15 mouse cellular contexts compared by ENCODE assay signal in the genomic region with DNA sequence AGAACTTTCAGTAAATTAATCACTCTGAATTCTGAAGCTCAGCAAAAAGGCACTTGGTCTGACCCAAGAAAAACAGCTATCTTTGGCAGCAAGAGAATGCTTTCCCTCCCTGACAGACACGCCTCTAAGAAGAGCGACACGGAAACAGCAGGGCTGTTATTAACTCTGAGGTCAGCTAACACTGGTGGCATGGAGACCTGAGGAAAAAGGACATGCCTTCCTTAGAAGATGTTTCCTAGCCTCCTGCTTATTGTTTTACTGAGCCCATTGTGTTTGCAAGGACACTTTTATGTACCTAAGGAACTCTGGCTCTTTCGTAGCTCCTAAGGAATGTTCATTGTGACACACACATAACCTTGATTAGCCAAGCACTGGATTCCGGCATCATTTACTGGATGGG.
A peak's percentile ranks its signal among the peaks of the same experiment; 100 is the strongest.
DNase-seq lines count a peak whose midpoint lies in the region; ATAC-seq and TF ChIP-seq lines count a peak whose summit lies in the region.
"Had no signal": no experiment of that assay in that cellular context is flagged by ENCODE, and none has a peak within 500 bp of the region (broad histone marks: within the 10 kb centered on the region; RNA-seq: fewer than 3 reads in every experiment).

No protein-coding gene starts in this region.

- intact Hi-C loops in gastrocnemius, adult 2 months (cut with DNase I): no loop called here

- 37% methylated on average over 5 of the region's 5 CpGs for WGBS in heart, embryonic 14.5 days
- 33% methylated on average over 5 of the region's 5 CpGs for whole genome bisulfite sequencing in kidney, embryonic 15.5 days
- 77% methylated on average over 5 of the region's 5 CpGs for WGBS in hindbrain, embryonic 11.5 days

- peak overlapping the region; percentile 62 for H3K27ac ChIP-seq in gastrocnemius, adult 2 months
- peak overlapping the region; percentile 22 to 27; a peak in 2 of 4 replicates for H3K27ac ChIP-seq in heart, embryonic 14.5 days (replicated peaks in 1 of 2; ENCODE audit: control insufficient read depth in 1 of 2, insufficient read depth in 1 of 2, low read depth in 2 of 2, low read length in 2 of 2)
- H3K27ac ChIP-seq in kidney, embryonic 15.5 days: peak overlapping the region; percentile 71
- no peak overlapping the region for H3K27ac ChIP-seq in hindbrain, embryonic 11.5 days (ENCODE audit: low read depth, low read length)
- H3K27ac ChIP-seq: hindbrain, embryonic 10.5 days; limb, embryonic 10.5 days; liver, embryonic 14.5 days had no signal

- no peak overlapping the region for H3K9ac ChIP-seq in heart, embryonic 14.5 days (ENCODE audit: low read length)
- no peak overlapping the region for H3K9ac ChIP-seq in kidney, embryonic 15.5 days
- no peak overlapping the region for H3K9ac ChIP-seq in hindbrain, embryonic 11.5 days (ENCODE audit: low read depth, low read length)
- H3K9ac ChIP-seq: liver, embryonic 14.5 days had no signal

- no peak for TF ChIP-seq CTCF in gastrocnemius, adult 2 months (IDR thresholded peaks at IDR 0.05)

- no peak for ATAC-seq in heart, embryonic 14.5 days (ENCODE audit: insufficient number of reproducible peaks, insufficient read depth, low FRiP score, low read depth)
- no peak for ATAC-seq in kidney, embryonic 15.5 days (replicated peaks; ENCODE audit: low FRiP score)
- ATAC-seq in hindbrain, embryonic 11.5 days (ENCODE audit: low FRiP score): no peak
- ATAC-seq: intestine, postnatal 0 days had no signal

- H3K4me1 ChIP-seq in heart, embryonic 14.5 days (ENCODE audit: control insufficient read depth in 2 of 2, insufficient read depth in 2 of 2, low read length in 2 of 2): no peaks in the 10 kb centered on the region; a peak in 2 of 4 replicates
- peaks cover 10% of the 10 kb centered on the region; the same call in 1 of the 2 replicates for H3K4me1 ChIP-seq in kidney, embryonic 15.5 days
- no peaks in the 10 kb centered on the region for H3K4me1 ChIP-seq in hindbrain, embryonic 11.5 days (replicated peaks; ENCODE audit: control insufficient read depth, insufficient read depth, low read length)
- H3K4me1 ChIP-seq: hindbrain, embryonic 10.5 days; limb, embryonic 10.5 days; megakaryocyte, embryonic 14.5 days had no signal

- H3K36me3 ChIP-seq in heart, embryonic 14.5 days (ENCODE audit: control insufficient read depth, insufficient read depth, low read length): no peaks in the 10 kb centered on the region
- no peaks in the 10 kb centered on the region for H3K36me3 ChIP-seq in kidney, embryonic 15.5 days
- no peaks in the 10 kb centered on the region for H3K36me3 ChIP-seq in hindbrain, embryonic 11.5 days (ENCODE audit: control insufficient read depth, insufficient read depth, low read length)
- H3K36me3 ChIP-seq: hindbrain, embryonic 10.5 days; limb, embryonic 10.5 days had no signal

- no peak for DNase-seq in gastrocnemius, adult 2 months
- no peak for DNase-seq in gastrocnemius, postnatal 4 days (ENCODE audit: low spot score in 2 of 2)
- DNase-seq in adrenal gland, postnatal 14 days: peak; percentile 8
- no peak for DNase-seq in hindbrain, embryonic 11.5 days (ENCODE audit: low spot score)
- no peak for DNase-seq in testis, postnatal 10 days (ENCODE audit: low spot score)
- DNase-seq in thymus, postnatal 25 days: no peak
- DNase-seq: cerebellum, postnatal 36 days; right cerebral cortex, postnatal 4 days had no signal

- peak overlapping the region; percentile 9; the same call in 1 of the 2 replicates for H3K4me2 ChIP-seq in heart, embryonic 14.5 days (ENCODE audit: low read length)
- H3K4me2 ChIP-seq in kidney, embryonic 15.5 days: no peak overlapping the region
- H3K4me2 ChIP-seq in hindbrain, embryonic 11.5 days (replicated peaks; ENCODE audit: low read depth, low read length): no peak overlapping the region

- H3K9me3 ChIP-seq in heart, embryonic 14.5 days (ENCODE audit: control insufficient read depth, low read length): no peaks in the 10 kb centered on the region
- no peaks in the 10 kb centered on the region for H3K9me3 ChIP-seq in kidney, embryonic 15.5 days (replicated peaks)
- H3K9me3 ChIP-seq in hindbrain, embryonic 11.5 days (ENCODE audit: control insufficient read depth, low read length): no peaks in the 10 kb centered on the region
- H3K9me3 ChIP-seq: hindbrain, embryonic 10.5 days; limb, embryonic 10.5 days had no signal

- H3K4me3 ChIP-seq in gastrocnemius, adult 2 months: peak overlapping the region; percentile 17
- no peak overlapping the region for H3K4me3 ChIP-seq in heart, embryonic 14.5 days (ENCODE audit: control insufficient read depth in 1 of 2, insufficient read depth in 1 of 2, low read depth in 1 of 2, low read length in 2 of 2)
- no peak overlapping the region for H3K4me3 ChIP-seq in kidney, embryonic 15.5 days (replicated peaks)
- no peak overlapping the region for H3K4me3 ChIP-seq in hindbrain, embryonic 11.5 days (ENCODE audit: low read depth, low read length)
- H3K4me3 ChIP-seq: hindbrain, embryonic 10.5 days; limb, embryonic 10.5 days; megakaryocyte, embryonic 14.5 days had no signal

- no peaks in the 10 kb centered on the region for H3K27me3 ChIP-seq in heart, embryonic 14.5 days (ENCODE audit: control insufficient read depth, insufficient read depth, low read length)
- H3K27me3 ChIP-seq in kidney, embryonic 15.5 days: no peaks in the 10 kb centered on the region
- no peaks in the 10 kb centered on the region for H3K27me3 ChIP-seq in hindbrain, embryonic 11.5 days (ENCODE audit: control insufficient read depth, insufficient read depth, low read length)
- H3K27me3 ChIP-seq: megakaryocyte, embryonic 14.5 days had no signal
